Mouse (Mus musculus): ENCODE data around the gene Dcps. TPM values are rescaled to one million over a fixed set of nuclear protein-coding genes. Genes with fewer than 3 reads are reported as not detected.

Gene Dcps
- total RNA-seq, 2 experiments from 2014 or later, result 15.6 to 17.8 TPM

GRCm38 (mm10) chr9:35145829-35146228 is 30.0 kb downstream of the Dcps start:
- DNase-seq (ENCODE audit: low spot score in 2 of 2), result no peak
- intact Hi-C loops (cut with DNase I), result no loop called here

GRCm38 (mm10) chr9:35145118-35145517 is 30.7 kb downstream of the Dcps start:
- no peak for DNase-seq (ENCODE audit: low spot score in 2 of 2)
- intact Hi-C loops (cut with DNase I), result no loop called here

- no peak for DNase-seq (ENCODE audit: low spot score in 2 of 2)
- intact Hi-C loops (cut with DNase I), result no loop called here
These were observed 33.6 kb downstream of the Dcps start for GRCm38 (mm10) chr9:35142221-35142620.

GRCm38 (mm10) chr9:35139231-35139744 is 36.6 kb downstream of the Dcps start:
- intact Hi-C loops (cut with DNase I), result no loop called here
- DNase-seq (ENCODE audit: low spot score in 2 of 2), result no peak

- DNase-seq (ENCODE audit: low spot score in 2 of 2), result no peak
- intact Hi-C loops (cut with DNase I), result no loop called here
These were observed 37.8 kb downstream of the Dcps start for GRCm38 (mm10) chr9:35138029-35138428.

- intact Hi-C loops (cut with DNase I), result no loop called here
- DNase-seq (ENCODE audit: low spot score in 2 of 2), result peak; percentile 30 to 33
These were observed 40.3 kb downstream of the Dcps start for GRCm38 (mm10) chr9:35135575-35135974.

- peak; percentile 58 to 75 for DNase-seq (ENCODE audit: low spot score in 2 of 2)
These were observed 44.0 kb downstream of the Dcps start for GRCm38 (mm10) chr9:35131637-35132397.

GRCm38 (mm10) chr9:35128995-35129418 is 46.9 kb downstream of the Dcps start:
- no peak for DNase-seq (ENCODE audit: low spot score in 2 of 2)
- intact Hi-C loops (cut with DNase I), result no loop called here

More at GRCm38 (mm10) chr9:35131637-35132397, 44.0 kb downstream of the Dcps start:
- intact Hi-C loops (cut with DNase I), result no loop called here

- intact Hi-C loops (cut with DNase I), result no loop called here
- no peak for DNase-seq (ENCODE audit: low spot score in 2 of 2)
These were observed 47.3 kb downstream of the Dcps start for GRCm38 (mm10) chr9:35128564-35128963.

GRCm38 (mm10) chr9:35127561-35127960 is 48.3 kb downstream of the Dcps start:
- intact Hi-C loops (cut with DNase I), result no loop called here
- no peak for DNase-seq (ENCODE audit: low spot score in 2 of 2)

- intact Hi-C loops (cut with DNase I), result no loop called here
- no peak for DNase-seq (ENCODE audit: low spot score in 2 of 2)
These were observed 48.7 kb downstream of the Dcps start for GRCm38 (mm10) chr9:35127147-35127546.

GRCm38 (mm10) chr9:35124678-35124955 is 51.2 kb downstream of the Dcps start:
- intact Hi-C loops (cut with DNase I), result no loop called here
- DNase-seq (ENCODE audit: low spot score in 2 of 2), result no peak

GRCm38 (mm10) chr9:35123804-35124677 is 51.8 kb downstream of the Dcps start:
- DNase-seq (ENCODE audit: low spot score in 2 of 2), result no peak
- intact Hi-C loops (cut with DNase I), result no loop called here

- DNase-seq (ENCODE audit: low spot score in 2 of 2), result no peak
- intact Hi-C loops (cut with DNase I), result no loop called here
These were observed 52.4 kb downstream of the Dcps start for GRCm38 (mm10) chr9:35123456-35123803.

- no peak for DNase-seq (ENCODE audit: low spot score in 2 of 2)
- intact Hi-C loops (cut with DNase I), result no loop called here
These were observed 53.2 kb downstream of the Dcps start for GRCm38 (mm10) chr9:35122551-35123266.

- intact Hi-C loops (cut with DNase I), result loop anchor here (5.0 kb wide), 1 partner anchor 87 kb away; no protein-coding TSS in a partner anchor
- no peak for DNase-seq (ENCODE audit: low spot score in 2 of 2)
These were observed 56.7 kb downstream of the Dcps start, which contains the start of gene St3gal4 for GRCm38 (mm10) chr9:35119168-35119567. Gene St3gal4, minus strand, starts transcription at chr9:35119268.

GRCm38 (mm10) chr9:35118563-35118962 is 57.3 kb downstream of the Dcps start:
- DNase-seq (ENCODE audit: low spot score in 2 of 2), result no peak
- intact Hi-C loops (cut with DNase I), result loop anchor here (5.0 kb wide), 1 partner anchor 86 kb away; no protein-coding TSS in a partner anchor

GRCm38 (mm10) chr9:35117384-35118295 is 58.2 kb downstream of the Dcps start:
- peak in 1 of 2 experiments; percentile 17 for DNase-seq (ENCODE audit: low spot score in 2 of 2)
- intact Hi-C loops (cut with DNase I), result loop anchor here (2.0 to 5.0 kb wide), 2 partner anchors 39 to 85 kb away; no protein-coding TSS in a partner anchor

Measured in left cerebral cortex, postnatal 14 days (tissue).